Mouse (Mus musculus) hematopoietic stem cell, adult 5-6 weeks (primary cell): ENCODE measurements around the gene Nab1. TPM values are rescaled to one million over a fixed set of nuclear protein-coding genes. Genes with fewer than 3 reads are reported as not detected.
A peak's percentile ranks its signal among the peaks of the same experiment; 100 is the strongest.

ENCODE experiments used
- ATAC-seq, 2 experiments: fragments of 125-278 bp in 1 of 2; replicated peaks in 1 of 2; 2 replicates each; pipeline ENCODE4 v1.8.0; 2016 to 2017; ENCODE audit warnings: inconsistent platforms in 2 of 2, mild to moderate bottlenecking in 2 of 2, moderate number of reproducible peaks in 2 of 2, low read depth in 1 of 2, moderate TSS enrichment in 1 of 2; ENCODE audit not compliant: low FRiP score in 2 of 2, poor library complexity in 2 of 2, severe bottlenecking in 2 of 2, insufficient read depth in 1 of 2, low TSS enrichment in 1 of 2
- total RNA-seq: library from RNA; stranded (forward); fragments of 172-1452, 232-1000 nt; gene quantifications from 2 replicates; pipeline ENCODE4 v1.2.3, GENCODE M21; 2017

Nab1 gene
- total RNA-seq, 1 experiment from 2014 or later, result 57.9 TPM

GRCm38 (mm10) chr1:52498786-52499450, 1.6 kb downstream of the Nab1 start:
- ATAC-seq, result no peak

- no peak for ATAC-seq
Measured at GRCm38 (mm10) chr1:52489538-52490181, 10.8 kb downstream of the Nab1 start.

GRCm38 (mm10) chr1:52484980-52485379, 15.5 kb downstream of the Nab1 start:
- ATAC-seq, result no peak

DNA sequence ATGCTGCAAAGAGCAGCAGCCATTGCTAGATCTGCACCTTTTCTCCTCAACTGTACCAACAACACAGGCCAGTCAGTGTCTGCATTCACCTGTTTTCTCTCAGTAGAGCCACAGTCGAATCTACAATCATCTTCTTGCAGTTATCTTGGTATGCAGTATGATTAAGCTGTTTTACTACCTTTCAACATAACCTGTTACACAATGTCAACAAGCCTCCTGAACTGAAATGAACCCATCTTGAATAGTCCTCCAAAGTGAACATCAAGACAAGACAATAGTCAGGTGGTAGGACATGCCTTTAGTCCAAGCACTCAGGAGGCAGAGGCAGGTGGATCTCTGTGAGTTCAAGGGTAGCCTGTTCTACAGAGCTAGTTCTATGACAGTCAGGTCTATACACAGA, 26.2 kb downstream of the Nab1 start:
- ATAC-seq, result no peak

DNA sequence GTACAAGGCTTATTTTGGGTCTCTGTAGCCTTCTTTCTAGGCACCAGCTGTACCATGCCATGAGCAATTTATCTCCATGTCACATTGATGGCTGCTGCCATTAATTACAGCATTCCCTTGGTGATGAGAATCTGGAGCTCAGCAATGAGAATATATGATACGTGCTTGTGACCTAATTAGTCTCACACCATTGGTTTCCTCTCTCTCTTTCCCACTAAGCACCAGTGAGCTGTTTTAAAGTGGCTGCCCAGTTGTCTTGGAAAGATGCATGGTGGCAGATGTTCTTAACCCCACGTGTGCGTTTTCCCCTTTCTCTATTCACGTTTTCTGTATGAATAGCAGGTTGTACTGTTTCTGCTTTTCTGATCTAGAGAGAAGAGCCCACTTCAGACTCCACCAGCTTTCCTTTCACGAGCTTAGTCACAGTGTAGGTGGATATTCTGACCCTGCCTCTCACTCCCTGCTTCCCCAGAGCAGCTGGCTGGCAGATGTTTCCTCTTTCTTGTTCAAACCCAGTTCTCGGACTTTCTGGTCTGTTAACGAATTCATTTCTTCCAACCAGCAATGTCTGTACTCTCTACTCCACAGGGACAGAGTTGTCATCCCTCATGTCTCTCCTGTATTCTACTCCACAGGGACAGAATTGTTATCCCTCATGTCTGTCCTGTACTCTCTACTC, 29.5 kb downstream of the Nab1 start:
- peak; percentile 85 to 90 for ATAC-seq

GRCm38 (mm10) chr1:52470326-52470725, 30.2 kb downstream of the Nab1 start:
- no peak for ATAC-seq

DNA sequence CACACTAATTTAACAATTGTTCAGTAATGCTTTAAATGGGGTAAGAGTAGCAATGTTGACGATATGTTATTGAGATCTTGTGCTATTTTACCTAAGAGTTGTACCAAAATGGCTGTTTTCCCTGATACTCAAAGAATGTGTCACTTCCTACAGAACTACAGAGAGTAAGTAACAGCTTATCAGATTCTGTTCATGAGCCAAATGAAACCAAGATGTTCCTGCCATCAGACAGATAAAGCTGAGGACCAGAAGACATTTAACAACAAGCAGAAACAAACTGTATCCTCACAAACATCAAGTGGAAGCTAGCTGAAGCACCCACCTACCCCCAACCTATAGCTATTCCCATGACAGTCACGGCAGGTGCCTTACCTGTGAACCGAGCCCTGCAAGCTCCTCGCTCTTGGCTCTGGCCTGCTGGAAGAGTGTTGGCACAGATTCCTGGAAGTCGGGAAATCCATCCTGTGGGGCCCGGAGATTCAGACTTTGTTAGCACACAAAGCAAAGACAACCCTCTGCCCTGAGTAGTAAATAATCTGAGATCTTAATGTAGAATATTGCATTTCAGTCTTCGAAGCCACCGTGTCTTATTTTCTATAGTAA, 33.9 kb downstream of the Nab1 start:
- no peak for ATAC-seq

DNA sequence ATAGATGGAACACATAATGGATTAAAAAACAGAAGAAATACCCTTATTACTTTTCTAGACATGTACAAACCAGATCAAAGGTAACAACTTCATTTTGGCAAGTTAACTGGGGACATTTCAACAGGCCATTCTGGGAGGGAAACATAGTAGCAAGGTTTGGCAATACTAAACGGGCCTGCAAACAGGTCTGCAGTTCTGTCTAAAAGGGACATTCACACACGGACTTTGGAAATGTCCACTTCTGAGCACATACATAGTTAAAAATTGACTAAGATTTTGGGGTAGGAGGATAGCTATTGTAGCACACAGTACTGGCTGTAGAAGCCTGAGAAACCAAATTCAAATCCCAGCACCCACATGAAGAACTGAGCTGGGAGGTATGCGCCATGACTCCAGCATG, 34.6 kb downstream of the Nab1 start:
- ATAC-seq, result no peak

GRCm38 (mm10) chr1:52465264-52465663, 35.2 kb downstream of the Nab1 start:
- no peak for ATAC-seq

GRCm38 (mm10) chr1:52463305-52463704, 37.2 kb downstream of the Nab1 start:
- no peak for ATAC-seq

GRCm38 (mm10) chr1:52456571-52456970, 43.9 kb downstream of the Nab1 start:
- ATAC-seq, result no peak

- peak in 1 of 2 experiments; percentile 64; a peak in 1 of 4 replicates for ATAC-seq
Measured at GRCm38 (mm10) chr1:52454509-52455001, 45.9 kb downstream of the Nab1 start.

- ATAC-seq, result no peak
Measured at GRCm38 (mm10) chr1:52451360-52451759, 49.1 kb downstream of the Nab1 start.

- ATAC-seq, result no peak
Measured at GRCm38 (mm10) chr1:52435856-52436255, 64.6 kb downstream of the Nab1 start.

- no peak for ATAC-seq
Measured at GRCm38 (mm10) chr1:52434085-52434484, 66.4 kb downstream of the Nab1 start.

GRCm38 (mm10) chr1:52431806-52432205, 68.7 kb downstream of the Nab1 start:
- ATAC-seq, result no peak

DNA sequence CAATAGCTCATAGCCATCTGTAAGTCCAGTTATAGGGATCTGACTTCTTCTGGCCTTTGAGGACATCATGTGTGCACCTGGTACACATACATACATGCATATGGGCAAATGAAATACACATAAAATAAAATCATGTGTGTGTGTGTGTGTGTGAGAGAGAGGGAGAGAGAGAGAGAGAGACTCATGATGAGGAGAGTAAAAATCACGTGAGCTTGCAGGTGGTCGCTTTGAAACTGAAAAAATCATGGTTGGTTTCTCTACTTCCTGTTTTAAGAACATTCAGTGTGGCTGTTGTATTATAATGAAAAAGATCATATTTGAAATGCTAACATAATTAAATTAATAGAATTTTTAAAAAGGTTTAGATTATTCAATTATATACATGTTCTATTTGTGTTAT, 69.9 kb downstream of the Nab1 start:
- no peak for ATAC-seq

DNA sequence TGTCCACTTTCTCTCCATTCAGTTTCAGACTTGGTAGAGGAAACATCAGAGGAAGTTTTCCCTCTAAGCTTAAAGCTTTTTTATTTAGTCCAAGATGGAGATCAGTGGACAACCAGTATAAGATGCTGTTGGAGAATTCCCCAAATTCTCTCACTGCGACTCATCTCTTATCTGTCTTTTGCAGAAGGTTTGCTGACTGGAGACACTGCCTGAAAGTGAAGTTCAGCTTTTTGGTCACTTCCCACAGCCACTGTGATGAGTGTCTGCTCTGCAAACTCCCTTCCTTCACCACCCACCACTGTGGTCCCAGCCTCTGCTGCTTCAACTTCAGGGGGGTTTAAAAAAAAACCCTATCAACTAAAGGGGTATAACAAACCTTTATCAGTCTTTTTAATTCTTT, 70.4 kb downstream of the Nab1 start:
- ATAC-seq, result no peak
